Mouse (Mus musculus) myocyte (in vitro differentiated cells): ENCODE data around the gene Hist1h3f. TPM values are rescaled to one million over a fixed set of nuclear protein-coding genes. Genes with fewer than 3 reads are reported as not detected.
"Not testable (repeated sequence)": the region's sequence is repeated elsewhere in the genome, so short reads cannot be mapped to it uniquely, and the experiment has no call there.

ENCODE experiments used
- H3K27me3 ChIP-seq: one replicate; pipeline ENCODE4 v1.6.1; 2011; ENCODE audit not compliant: control insufficient read depth, insufficient read depth, insufficient read length
- H3K36me3 ChIP-seq: one replicate; pipeline ENCODE4 v1.6.1; 2011; ENCODE audit not compliant: control insufficient read depth, insufficient read depth
- H3K4me2 ChIP-seq: one replicate; pipeline ENCODE4 v1.6.1; 2011; ENCODE audit warnings: low read depth, control low read depth
- H3K4me3 ChIP-seq: one replicate; pipeline ENCODE4 v1.5.1; 2011; ENCODE audit warnings: mild to moderate bottlenecking, control low read depth, moderate library complexity
- H3K79me2 ChIP-seq: one replicate; pipeline ENCODE4 v1.6.1; 2011; ENCODE audit not compliant: control insufficient read depth, insufficient read depth
- H3ac ChIP-seq: one replicate; pipeline ENCODE4 v1.6.1; 2011; ENCODE audit not compliant: control insufficient read depth, insufficient read length
- CEBPB ChIP-seq: IDR thresholded peaks from 2 replicates; pipeline ENCODE4 v1.6.1; 2011; ENCODE audit warnings: mild to moderate bottlenecking, moderate library complexity; ENCODE audit not compliant: poor library complexity, insufficient read depth, severe bottlenecking
- E2F4 ChIP-seq: IDR thresholded peaks from one replicate; pipeline ENCODE4 v1.6.1; 2011; ENCODE audit warnings: mild to moderate bottlenecking, control low read depth, moderate library complexity; ENCODE audit not compliant: insufficient read depth
- MAX ChIP-seq: IDR thresholded peaks from one replicate; pipeline ENCODE4 v1.6.1; 2011; ENCODE audit warnings: low read depth, mild to moderate bottlenecking, control low read depth
- MYOD1 ChIP-seq, 3 experiments: IDR thresholded peaks; one replicate each; pipeline ENCODE4 v1.6.1; 2011; ENCODE audit warnings: control low read depth in 2 of 3, low read depth in 2 of 3, mild to moderate bottlenecking in 2 of 3, moderate library complexity in 1 of 3; ENCODE audit not compliant: insufficient read length in 2 of 3, control insufficient read depth in 1 of 3
- MYOG ChIP-seq, 3 experiments: IDR thresholded peaks; one replicate each; pipeline ENCODE4 v1.6.1; 2011; ENCODE audit warnings: control low read depth in 2 of 3, low read depth in 2 of 3, mild to moderate bottlenecking in 2 of 3; ENCODE audit not compliant: insufficient read length in 2 of 3, control insufficient read depth in 1 of 3, insufficient read depth in 1 of 3
- POLR2A ChIP-seq: IDR thresholded peaks from one replicate; pipeline ENCODE4 v1.6.1; 2011; ENCODE audit warnings: low read depth, mild to moderate bottlenecking, control low read depth, moderate library complexity; ENCODE audit not compliant: insufficient read length
- POLR2AphosphoS2 ChIP-seq: IDR thresholded peaks from one replicate; pipeline ENCODE4 v1.6.1; 2011; ENCODE audit warnings: low read depth, control low read depth; ENCODE audit not compliant: insufficient read length
- REST ChIP-seq: IDR thresholded peaks from one replicate; pipeline ENCODE4 v1.6.1; 2011; ENCODE audit warnings: mild to moderate bottlenecking, control low read depth, moderate library complexity; ENCODE audit not compliant: insufficient read depth, insufficient read length
- SRF ChIP-seq: IDR thresholded peaks from one replicate; pipeline ENCODE4 v1.6.1; 2011; ENCODE audit warnings: low read depth; ENCODE audit not compliant: control insufficient read depth, insufficient read length
- TCF12 ChIP-seq: IDR thresholded peaks from one replicate; pipeline ENCODE4 v1.6.1; 2011; ENCODE audit warnings: mild to moderate bottlenecking, control low read depth; ENCODE audit not compliant: poor library complexity, insufficient read depth, severe bottlenecking
- TCF3 ChIP-seq: IDR thresholded peaks from one replicate; pipeline ENCODE4 v1.6.1; 2011; ENCODE audit warnings: low read depth, control low read depth; ENCODE audit not compliant: insufficient read length
- USF1 ChIP-seq: IDR thresholded peaks from one replicate; pipeline ENCODE4 v1.6.1; 2011; ENCODE audit warnings: low read depth, mild to moderate bottlenecking, control low read depth, moderate library complexity
- polyA plus RNA-seq: library from polyadenylated mRNA; unstranded; fragments of >200 nt; fragmentation: generic; extraction: Trizol; gene quantifications from one replicate; pipeline ENCODE4 v1.2.1, GENCODE M21; 2012; ENCODE audit warnings: missing spikeins

The Hist1h3f gene
- polyA plus RNA-seq, 1 experiment: 0.91 TPM

GRCm38 (mm10) chr13:23554393-23554792 is 10.5 kb downstream of the Hist1h3f start:
- Histone ChIP-seq H3ac (no peak overlapping the region), H3K4me3 (peak overlapping the region; percentile 52), H3K36me3 (no peaks in the 10 kb centered on the region), H3K27me3 (no peaks in the 10 kb centered on the region), H3K79me2 (no peaks in the 10 kb centered on the region), H3K4me2 (peak overlapping the region; percentile 96)
- TF ChIP-seq MAX: no peak
- TF ChIP-seq POLR2AphosphoS2: no peak
- TF ChIP-seq POLR2A: no peak
- TF ChIP-seq SRF: no peak
- TF ChIP-seq MYOD1 (IDR thresholded peaks at IDR 0.05; ENCODE audit: control insufficient read depth in 1 of 3, insufficient read length in 2 of 3, low read depth in 2 of 3): no peak
- TF ChIP-seq E2F4: no peak
- TF ChIP-seq CEBPB: no peak
- no peak for TF ChIP-seq TCF3
- no peak for TF ChIP-seq USF1
- no peak for TF ChIP-seq TCF12
- TF ChIP-seq REST: no peak
- TF ChIP-seq MYOG (IDR thresholded peaks at IDR 0.05; ENCODE audit: control insufficient read depth in 1 of 3, insufficient read depth in 1 of 3, insufficient read length in 2 of 3, low read depth in 2 of 3): no peak

- no peaks in the 10 kb centered on the region for H3K36me3 ChIP-seq
- peak overlapping the region; percentile 9 for H3ac ChIP-seq
- H3K4me2 ChIP-seq: peak overlapping the region; percentile 96
- no peaks in the 10 kb centered on the region for H3K79me2 ChIP-seq
- peak overlapping the region; percentile 52 for H3K4me3 ChIP-seq
- peak in 1 of 3 experiments; percentile 1 for TF ChIP-seq MYOG (IDR thresholded peaks at IDR 0.05; ENCODE audit: control insufficient read depth in 1 of 3, insufficient read depth in 1 of 3, insufficient read length in 2 of 3, low read depth in 2 of 3)
- TF ChIP-seq POLR2AphosphoS2: peak; percentile 93
- TF ChIP-seq E2F4: no peak
- TF ChIP-seq REST: no peak
- no peak for TF ChIP-seq USF1
- TF ChIP-seq TCF3: no peak
- TF ChIP-seq CEBPB: peak; percentile 26; the same call in 1 of the 2 replicates
- TF ChIP-seq POLR2A: peak; percentile 75
- H3K27me3 ChIP-seq: no peaks in the 10 kb centered on the region
Observed at GRCm38 (mm10) chr13:23554925-23555838, 11.3 kb downstream of the Hist1h3f start.

- peak overlapping the region; percentile 96 for H3K4me2 ChIP-seq
- H3K79me2 ChIP-seq: no peaks in the 10 kb centered on the region
- peak overlapping the region; percentile 52 for H3K4me3 ChIP-seq
- peak overlapping the region; percentile 9 for H3ac ChIP-seq
- no peaks in the 10 kb centered on the region for H3K36me3 ChIP-seq
- no peaks in the 10 kb centered on the region for H3K27me3 ChIP-seq
- no peak for TF ChIP-seq TCF3
- TF ChIP-seq MYOD1 (IDR thresholded peaks at IDR 0.05; ENCODE audit: control insufficient read depth in 1 of 3, insufficient read length in 2 of 3, low read depth in 2 of 3): no peak
- peak; percentile 25 for TF ChIP-seq MAX
- no peak for TF ChIP-seq USF1
- TF ChIP-seq MYOG (IDR thresholded peaks at IDR 0.05; ENCODE audit: control insufficient read depth in 1 of 3, insufficient read depth in 1 of 3, insufficient read length in 2 of 3, low read depth in 2 of 3): no peak
- peak; percentile 50 for TF ChIP-seq POLR2A
- no peak for TF ChIP-seq SRF
- TF ChIP-seq REST: no peak
- no peak for TF ChIP-seq CEBPB
- TF ChIP-seq TCF12: no peak
- TF ChIP-seq E2F4: no peak
- TF ChIP-seq POLR2AphosphoS2: peak; percentile 64
Observed at GRCm38 (mm10) chr13:23555839-23556416, 12.1 kb downstream of the Hist1h3f start.

- Histone ChIP-seq H3K36me3 (no peaks in the 10 kb centered on the region), H3K4me3 (peak overlapping the region; percentile 52), H3K79me2 (no peaks in the 10 kb centered on the region), H3ac (no peak overlapping the region), H3K27me3 (no peaks in the 10 kb centered on the region), H3K4me2 (peak overlapping the region; percentile 68)
- no peak for TF ChIP-seq POLR2A
- no peak for TF ChIP-seq E2F4
- no peak for TF ChIP-seq MYOG (IDR thresholded peaks at IDR 0.05; ENCODE audit: control insufficient read depth in 1 of 3, insufficient read depth in 1 of 3, insufficient read length in 2 of 3, low read depth in 2 of 3)
- TF ChIP-seq REST: no peak
- TF ChIP-seq TCF12: no peak
- TF ChIP-seq MAX: no peak
- TF ChIP-seq TCF3: no peak
- TF ChIP-seq SRF: no peak
- no peak for TF ChIP-seq CEBPB
- no peak for TF ChIP-seq USF1
- no peak for TF ChIP-seq MYOD1 (IDR thresholded peaks at IDR 0.05; ENCODE audit: control insufficient read depth in 1 of 3, insufficient read length in 2 of 3, low read depth in 2 of 3)
- no peak for TF ChIP-seq POLR2AphosphoS2
Observed at GRCm38 (mm10) chr13:23556906-23557305, 13.1 kb downstream of the Hist1h3f start.

- not testable (repeated sequence) for H3K4me3 ChIP-seq, H3K79me2 ChIP-seq, H3K27me3 ChIP-seq, H3K4me2 ChIP-seq, H3K36me3 ChIP-seq, H3ac ChIP-seq
Observed at GRCm38 (mm10) chr13:23560699-23561098, 16.8 kb downstream of the Hist1h3f start.

GRCm38 (mm10) chr13:23561531-23561882 is 17.7 kb downstream of the Hist1h3f start:
- not testable (repeated sequence) for H3K27me3 ChIP-seq, H3ac ChIP-seq, H3K79me2 ChIP-seq, H3K36me3 ChIP-seq
- H3K4me3 ChIP-seq: peak overlapping the region; percentile 28
- peak overlapping the region; percentile 99 for H3K4me2 ChIP-seq
